Mouse (Mus musculus) CD4-positive, CD25-positive, alpha-beta regulatory T cell, adult 4 months (primary cell): ENCODE data around the gene Sdhb. TPM values are rescaled to one million over a fixed set of nuclear protein-coding genes. Genes with fewer than 3 reads are reported as not detected.

ENCODE experiments used
- ATAC-seq: one replicate; pipeline ENCODE4 v1.8.0; 2017
- polyA plus RNA-seq, 2 experiments: library from polyadenylated mRNA; unstranded; fragments of 100-300 nt; shearing (Covaris generic); gene quantifications; one replicate each; pipeline ENCODE4 v1.2.1; 2017

Sdhb gene
- polyA plus RNA-seq, 2 experiments from 2014 or later, result 250 to 293 TPM

- ATAC-seq, result no peak
Measured at GRCm38 (mm10) chr4:140948481-140948880, 12.5 kb upstream of the Sdhb start.

- no peak for ATAC-seq
Measured at GRCm38 (mm10) chr4:140949052-140949451, 12.0 kb upstream of the Sdhb start.

DNA sequence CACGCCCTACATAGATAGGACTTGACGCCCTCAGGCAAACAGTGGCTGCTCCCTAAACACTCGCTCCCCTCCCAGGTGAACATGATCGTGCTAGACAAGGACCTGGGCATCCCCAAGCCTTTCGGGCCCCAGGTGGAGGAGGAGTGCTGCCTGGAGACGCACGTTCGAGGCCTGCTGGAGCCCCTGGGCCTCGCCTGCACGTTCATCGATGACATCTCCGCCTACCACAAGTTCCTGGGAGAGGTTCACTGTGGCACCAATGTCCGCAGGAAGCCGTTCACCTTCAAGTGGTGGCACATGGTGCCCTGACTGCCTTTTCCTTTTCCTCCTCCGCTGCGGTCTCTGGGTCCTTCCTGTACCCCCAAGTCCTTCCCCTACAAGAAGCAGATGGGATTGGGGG is 11.4 kb upstream of the Sdhb start:
- no peak for ATAC-seq

DNA sequence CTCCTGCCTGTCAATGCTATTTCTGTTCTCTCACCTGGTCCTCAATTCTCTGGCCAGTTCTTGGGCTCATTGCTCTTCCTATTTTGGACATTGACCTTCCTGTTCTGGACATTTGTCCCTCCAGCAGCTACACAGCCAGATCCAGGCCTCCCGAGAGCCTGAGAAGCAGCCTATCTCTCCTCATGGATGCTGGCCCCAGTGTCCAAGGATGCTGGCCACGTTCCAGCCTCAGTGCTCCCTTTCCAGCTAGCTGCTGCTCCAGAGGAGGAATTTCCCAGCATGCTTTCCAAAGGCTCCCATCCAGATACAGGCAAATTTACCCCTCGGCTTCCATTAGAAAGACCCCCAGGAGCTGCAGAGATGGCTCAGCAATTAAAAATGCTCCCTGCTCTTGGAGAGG is 10.4 kb upstream of the Sdhb start:
- no peak for ATAC-seq

- ATAC-seq, result peak; percentile 39
Measured at GRCm38 (mm10) chr4:140951861-140952641, 9.0 kb upstream of the Sdhb start.

DNA sequence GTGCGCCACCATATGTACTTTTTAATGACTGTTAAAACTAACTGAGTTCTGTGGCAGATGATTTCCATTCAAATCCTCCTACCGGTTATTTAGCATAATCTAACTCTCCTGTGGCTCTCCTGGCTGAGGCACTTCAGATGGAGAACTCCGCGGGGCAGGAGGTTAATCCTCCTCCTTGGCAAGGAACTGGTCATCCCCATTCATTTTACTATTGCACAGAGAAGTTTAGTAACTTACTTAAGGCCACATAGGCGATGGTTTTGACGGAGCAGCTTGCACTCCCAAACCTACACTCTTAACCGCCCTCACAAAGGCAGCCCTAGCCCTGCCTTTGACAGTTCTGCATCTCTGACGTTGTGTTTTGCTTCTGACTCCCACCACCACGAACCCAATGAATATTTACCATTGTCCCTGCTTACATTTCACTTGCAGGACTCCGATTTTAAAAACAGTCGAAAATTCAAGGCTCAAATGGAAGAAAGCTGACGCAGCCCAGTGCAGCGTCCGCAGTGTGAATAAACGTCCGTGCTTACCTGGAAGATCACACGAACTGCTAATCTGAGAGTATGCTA is 3.8 kb upstream of the Sdhb start:
- no peak for ATAC-seq

DNA sequence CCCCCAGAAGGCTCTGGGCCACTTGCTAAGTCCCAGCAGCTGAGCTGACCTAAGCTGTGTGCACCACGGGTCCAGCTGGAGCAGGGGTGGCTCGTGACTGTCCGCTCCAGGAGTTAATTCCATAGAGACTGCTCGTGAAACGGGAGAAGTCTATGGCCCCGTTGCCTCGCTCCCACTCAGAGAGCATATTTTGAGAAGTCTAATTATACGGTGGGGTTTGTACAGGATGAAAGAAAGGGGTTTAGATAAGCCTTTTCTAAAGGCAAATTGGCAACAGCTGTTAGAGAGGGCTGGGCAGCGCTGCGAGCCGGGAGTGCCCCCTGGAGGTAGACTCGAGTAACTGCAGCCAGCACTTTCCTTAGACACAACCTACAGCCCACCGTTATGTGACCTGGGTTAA is 3.3 kb upstream of the Sdhb start:
- peak; percentile 33 for ATAC-seq

DNA sequence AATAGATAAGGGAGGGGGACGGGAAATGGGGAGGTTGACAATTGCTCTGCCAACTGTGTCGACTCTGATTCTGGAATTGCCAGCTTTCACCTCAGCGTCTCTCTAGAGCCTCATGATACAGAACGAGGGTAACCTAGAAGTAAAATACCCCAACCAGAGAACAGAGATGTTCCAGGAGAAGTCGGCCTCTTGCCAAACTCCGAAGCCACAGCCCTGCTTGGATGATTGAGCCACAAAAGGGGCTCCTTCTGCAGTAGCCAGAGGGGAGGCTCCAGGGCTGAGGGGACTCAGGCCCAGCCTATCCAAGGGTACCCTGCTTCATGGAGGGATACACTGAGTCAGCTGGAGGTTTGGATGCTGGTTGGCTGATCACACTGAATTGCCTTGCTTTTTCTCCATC is 2.7 kb upstream of the Sdhb start:
- no peak for ATAC-seq

- ATAC-seq, result no peak
Measured at GRCm38 (mm10) chr4:140959128-140959679, 1.8 kb upstream of the Sdhb start.

GRCm38 (mm10) chr4:140959715-140960479 is 1.1 kb upstream of the Sdhb start:
- ATAC-seq, result no peak

GRCm38 (mm10) chr4:140961467-140962206 is 634 bp downstream of the Sdhb start:
- peak; percentile 57 for ATAC-seq

DNA sequence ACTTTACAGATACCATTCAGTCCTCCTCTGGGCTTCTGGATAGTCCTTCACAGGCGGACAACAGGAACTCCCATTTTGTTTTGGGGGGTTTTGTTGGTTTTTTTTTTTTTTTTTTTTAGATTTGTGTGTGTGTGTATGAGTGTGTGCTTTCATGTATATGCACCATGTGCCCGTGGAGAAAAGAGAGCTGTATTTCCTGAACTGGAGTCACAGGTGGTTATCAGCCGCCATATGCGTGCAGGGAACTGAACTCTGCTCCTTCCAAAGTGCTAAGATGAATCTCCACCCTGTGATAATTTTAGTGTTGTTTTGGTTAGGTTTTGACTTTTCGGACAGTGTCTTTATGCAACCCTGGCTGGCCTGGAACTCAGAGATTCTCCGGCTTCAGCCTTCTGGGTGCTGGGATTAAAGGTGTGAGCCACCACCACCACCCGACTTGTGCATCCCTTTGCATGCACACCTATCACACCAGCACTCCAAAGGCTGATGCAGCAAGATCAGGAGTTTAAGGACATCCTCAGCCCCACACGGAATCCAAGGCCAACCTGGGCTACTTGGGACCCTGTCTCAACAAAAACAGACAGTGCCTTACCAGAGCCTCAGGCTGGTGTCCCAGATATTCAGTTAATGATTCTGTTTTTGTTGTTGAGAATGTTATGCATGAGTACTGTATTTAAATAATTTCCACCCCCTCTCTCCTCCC is 1.4 kb downstream of the Sdhb start:
- ATAC-seq, result no peak

- no peak for ATAC-seq
Measured at GRCm38 (mm10) chr4:140962950-140963349, 1.9 kb downstream of the Sdhb start.

DNA sequence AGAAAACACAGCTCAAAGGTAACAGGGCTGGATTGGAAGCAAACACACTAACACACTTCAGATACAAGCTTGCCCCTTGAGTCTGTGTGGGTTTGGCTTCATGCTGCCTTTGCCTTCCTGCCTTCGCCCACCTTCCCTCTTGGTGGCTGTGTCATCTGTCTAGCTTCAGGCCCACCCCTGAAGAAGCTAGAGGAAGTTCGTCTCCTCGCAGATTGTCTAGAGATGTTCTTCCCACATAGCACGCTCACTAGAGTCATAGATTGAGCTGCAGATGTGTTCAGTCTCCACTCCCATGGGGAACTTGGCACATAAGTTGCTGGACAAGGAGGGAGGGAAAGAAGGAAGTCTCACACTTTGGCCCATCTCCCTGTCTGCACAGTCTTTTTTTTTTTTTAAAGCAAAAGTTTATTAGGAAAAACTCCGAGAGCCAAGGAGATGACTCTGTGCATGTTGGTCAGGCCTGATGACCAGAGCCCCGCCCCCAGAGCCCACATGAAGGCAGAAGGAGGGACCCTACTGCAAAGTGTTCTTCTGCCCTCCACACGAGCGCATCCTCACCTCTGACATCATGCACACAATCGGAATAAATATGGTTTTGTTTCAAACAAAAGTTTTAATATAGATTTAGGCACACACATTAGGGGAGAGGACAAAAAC is 3.1 kb downstream of the Sdhb start:
- ATAC-seq, result no peak

GRCm38 (mm10) chr4:140964620-140965019 is 3.6 kb downstream of the Sdhb start:
- ATAC-seq, result peak; percentile 31

DNA sequence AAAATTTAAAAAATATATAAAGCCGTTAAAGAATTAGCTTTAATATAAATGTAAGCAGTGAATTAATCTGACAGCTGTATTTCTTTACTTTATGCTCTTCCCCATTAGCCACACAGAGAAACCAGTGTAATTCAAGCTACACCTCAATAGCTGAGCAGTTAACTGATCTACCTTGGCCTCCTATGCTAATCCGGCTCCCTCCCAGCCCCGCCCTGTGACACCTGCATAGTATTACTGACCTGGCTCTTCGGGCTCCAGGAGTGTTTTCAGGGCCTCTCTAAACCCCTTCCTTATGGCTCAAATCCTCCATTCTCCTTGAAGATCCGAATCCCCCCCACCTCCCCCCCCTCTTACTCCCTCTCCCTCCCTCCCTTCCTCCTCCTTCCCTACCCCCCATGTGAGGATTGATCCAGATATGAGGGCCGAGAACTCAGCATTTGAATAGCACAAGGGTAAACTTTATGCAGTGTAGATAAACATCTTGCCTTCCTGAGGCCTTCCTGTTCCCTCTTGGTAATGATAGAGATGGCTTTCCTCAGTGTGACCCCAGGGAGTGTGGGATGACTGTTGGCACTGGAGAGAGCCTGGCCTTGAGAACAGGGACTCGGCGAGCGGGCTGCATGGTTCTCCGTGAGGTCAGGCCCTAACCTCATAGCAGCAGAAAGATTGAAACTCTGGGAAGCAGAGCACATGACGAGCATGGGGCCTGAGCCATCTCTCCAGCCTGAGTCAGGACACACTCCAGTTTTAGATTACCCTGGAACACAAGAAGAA is 6.6 kb downstream of the Sdhb start:
- no peak for ATAC-seq

- ATAC-seq, result no peak
Measured at GRCm38 (mm10) chr4:140971691-140972090, 10.7 kb downstream of the Sdhb start.

DNA sequence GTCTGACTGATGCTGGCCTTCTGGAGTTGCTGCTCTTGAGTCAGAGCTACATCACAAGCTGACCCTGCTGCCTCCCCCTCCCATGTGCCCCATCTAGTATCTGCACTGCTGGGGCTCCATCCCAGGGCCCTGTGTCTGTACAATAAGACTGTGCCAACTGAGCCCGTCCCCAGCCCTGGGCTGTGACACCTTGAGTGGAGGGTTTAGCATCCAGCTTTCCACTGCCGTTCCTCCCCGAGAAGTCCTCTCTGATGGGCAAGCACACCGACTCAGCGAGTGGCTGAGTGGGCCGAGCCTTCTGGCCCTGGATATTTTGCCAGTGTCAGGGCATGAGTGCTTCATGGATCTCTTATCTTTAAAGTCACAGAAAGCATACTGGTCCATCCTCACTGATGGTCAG is 13.4 kb downstream of the Sdhb start:
- ATAC-seq, result no peak

GRCm38 (mm10) chr4:140975356-140975755 is 14.4 kb downstream of the Sdhb start:
- ATAC-seq, result no peak

DNA sequence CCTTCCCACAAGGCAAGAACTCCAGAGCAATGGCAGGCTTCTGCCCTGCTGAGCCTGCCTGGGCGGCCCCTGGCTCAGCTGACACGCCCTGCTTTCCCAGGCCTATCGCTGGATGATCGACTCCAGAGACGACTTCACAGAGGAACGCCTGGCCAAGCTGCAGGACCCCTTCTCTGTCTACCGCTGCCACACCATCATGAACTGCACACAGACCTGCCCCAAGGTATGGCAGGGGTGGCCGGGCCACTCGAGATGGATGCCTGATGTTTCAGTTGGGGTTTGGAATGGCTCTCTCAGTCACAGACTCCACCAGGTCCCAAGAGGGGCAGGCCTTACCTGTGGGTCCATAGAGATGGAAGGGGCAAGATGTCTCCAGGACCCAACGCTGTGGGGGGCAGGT is 16.3 kb downstream of the Sdhb start:
- ATAC-seq, result no peak
